Mouse (Mus musculus) R1 (cell line): ENCODE results near the gene Tmem25.

ENCODE experiments used
- DNase-seq: peaks from one replicate; pipeline ENCODE4 v3.0.0-alpha.2; 2018; ENCODE audit warnings: low read depth, low spot score

Gene Tmem25

GRCm38 (mm10) chr9:44772750-44773651 lies 26.1 kb downstream of the Tmem25 start:
- DNase-seq = peak; percentile 96

GRCm38 (mm10) chr9:44772392-44772749 lies 26.7 kb downstream of the Tmem25 start:
- DNase-seq = no peak

- peak; percentile 66 for DNase-seq
Observed at GRCm38 (mm10) chr9:44771376-44771775, 27.7 kb downstream of the Tmem25 start.

- peak; percentile 24 for DNase-seq
Observed at GRCm38 (mm10) chr9:44768029-44768394, 31.1 kb downstream of the Tmem25 start.

- DNase-seq = peak; percentile 89
Observed at GRCm38 (mm10) chr9:44767101-44768028, 31.7 kb downstream of the Tmem25 start, which contains the start of the genes Arcn1 and Ift46. TSS of gene Arcn1 (minus strand) at chr9:44767845. TSS of gene Ift46 (plus strand) at chr9:44767908.

GRCm38 (mm10) chr9:44760873-44761272 lies 38.2 kb downstream of the Tmem25 start:
- DNase-seq = no peak

GRCm38 (mm10) chr9:44748473-44748872 lies 50.6 kb downstream of the Tmem25 start:
- DNase-seq = peak; percentile 77

- DNase-seq = no peak
Observed at GRCm38 (mm10) chr9:44747341-44747740, 51.8 kb downstream of the Tmem25 start.

- DNase-seq = no peak
Observed at GRCm38 (mm10) chr9:44746666-44747065, 52.4 kb downstream of the Tmem25 start.

GRCm38 (mm10) chr9:44745371-44745770 lies 53.7 kb downstream of the Tmem25 start:
- DNase-seq = no peak
